Mouse (Mus musculus) heart, postnatal 36 days (tissue): ENCODE results near the gene Napepld. TPM values are rescaled to one million over a fixed set of nuclear protein-coding genes. Genes with fewer than 3 reads are reported as not detected.
"Not testable (repeated sequence)": the region's sequence is repeated elsewhere in the genome, so short reads cannot be mapped to it uniquely, and the experiment has no call there.

Experiments
- DNase-seq, 2 experiments: peaks; one replicate each; pipeline ENCODE4 v3.0.0; 2021 to 2022
- intact Hi-C: fragments of 180-260 bp; cut with DNase I; formaldehyde crosslinking; loops from one replicate; pipeline ENCODE4 v1.15.1; 2025
- total RNA-seq, 2 experiments: library from RNA; stranded (reverse); gene quantifications; 2 replicates each; pipeline ENCODE4 v1.2.3; 2021

Gene Napepld
- total RNA-seq, 2 experiments from 2014 or later: 4.3 to 5.4 TPM

DNA sequence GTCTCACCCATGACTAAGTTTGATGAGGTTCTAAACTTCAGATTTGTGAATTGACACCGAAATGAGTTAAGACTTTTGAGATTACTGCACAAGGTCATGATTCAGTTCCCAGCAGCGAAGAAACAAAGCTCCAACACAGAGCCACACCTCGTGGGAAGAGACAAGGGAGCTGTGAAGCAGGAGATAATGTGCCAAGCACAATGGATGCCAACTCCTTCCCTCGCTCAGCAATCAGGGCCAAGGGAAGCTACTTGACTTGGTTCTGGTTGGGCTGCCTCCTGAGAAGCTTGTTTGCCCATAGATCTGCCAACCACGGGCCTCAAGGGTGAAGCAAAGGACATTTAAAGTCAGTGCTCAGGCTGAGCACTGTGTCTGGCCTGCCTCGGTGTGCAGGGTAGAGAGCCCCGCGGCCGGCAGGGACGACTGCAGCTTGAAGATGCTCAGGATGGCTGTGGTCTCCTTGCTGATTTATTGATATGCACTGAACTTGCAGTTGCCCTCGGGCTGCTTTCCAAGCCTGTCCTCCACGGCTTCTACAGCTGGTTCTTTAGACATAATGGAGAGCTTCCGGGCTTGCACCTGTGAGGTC, 11.0 kb upstream of the Napepld start:
- no peak for DNase-seq
- intact Hi-C loops: no loop called here

DNA sequence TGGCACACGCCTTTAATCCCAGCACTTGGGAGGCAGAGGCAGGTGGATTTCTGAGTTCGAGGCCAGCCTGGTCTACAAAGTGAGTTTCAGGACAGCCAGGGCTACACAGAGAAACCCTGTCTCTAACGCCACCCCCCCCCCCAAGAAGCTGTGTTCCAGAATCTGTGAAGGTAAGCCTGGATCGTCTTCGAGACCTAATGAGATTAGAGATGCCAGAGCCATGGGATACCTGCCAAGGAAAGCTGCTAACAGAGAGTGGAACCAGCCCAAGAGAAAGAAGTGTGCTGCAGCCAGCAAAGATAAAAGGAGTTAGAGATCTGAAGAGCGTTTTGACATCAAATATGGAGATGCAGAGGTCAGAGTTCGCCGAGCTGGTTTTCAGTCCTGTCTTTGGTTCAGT, 6.8 kb upstream of the Napepld start:
- DNase-seq, intact Hi-C loops: not testable (repeated sequence)

DNA sequence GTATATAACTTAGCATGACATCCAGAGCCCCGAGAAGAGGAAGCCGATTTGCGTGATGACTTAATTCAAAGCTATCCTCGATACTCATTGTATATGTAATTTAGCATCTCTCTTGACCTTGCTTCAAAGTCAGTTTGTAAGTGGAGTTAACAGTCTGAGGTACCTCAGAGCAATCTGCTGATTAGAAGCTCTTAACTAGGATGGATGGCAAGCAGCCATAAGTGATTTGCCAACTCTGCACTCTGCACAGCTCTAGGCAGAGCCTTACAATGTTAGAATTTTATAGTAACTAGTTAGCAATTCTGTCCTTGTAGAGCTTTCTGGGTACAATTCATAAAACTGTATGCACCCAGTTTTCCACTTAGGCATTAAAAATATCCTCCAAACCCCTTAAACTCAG, 5.3 kb upstream of the Napepld start:
- intact Hi-C loops: no loop called here
- no peak for DNase-seq

DNA sequence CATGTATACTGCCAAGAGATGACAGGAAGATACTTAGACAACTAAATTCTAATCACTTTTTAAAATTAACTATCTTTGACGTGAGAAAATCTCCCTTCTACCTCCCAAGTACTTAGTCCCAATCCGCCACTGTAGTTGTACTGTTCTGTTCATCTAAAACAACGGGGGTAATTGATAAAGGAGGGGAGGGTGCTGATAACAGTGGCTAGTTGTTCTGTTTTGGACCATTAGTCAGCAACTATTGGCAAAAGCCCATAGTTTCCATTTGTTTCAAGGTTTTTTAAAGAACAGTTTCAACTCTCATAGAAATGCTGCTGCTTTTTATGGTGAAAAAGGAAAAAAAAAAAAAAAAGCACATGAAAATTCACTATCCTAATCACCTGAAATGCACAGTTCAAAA, 2.5 kb upstream of the Napepld start:
- intact Hi-C loops: loop anchor here (2.0 to 5.0 kb wide), 3 partner anchors 33 to 84 kb away; partner anchors contain the start of genes Dnajc2, Pmpcb and Psmc2
- DNase-seq: no peak

DNA sequence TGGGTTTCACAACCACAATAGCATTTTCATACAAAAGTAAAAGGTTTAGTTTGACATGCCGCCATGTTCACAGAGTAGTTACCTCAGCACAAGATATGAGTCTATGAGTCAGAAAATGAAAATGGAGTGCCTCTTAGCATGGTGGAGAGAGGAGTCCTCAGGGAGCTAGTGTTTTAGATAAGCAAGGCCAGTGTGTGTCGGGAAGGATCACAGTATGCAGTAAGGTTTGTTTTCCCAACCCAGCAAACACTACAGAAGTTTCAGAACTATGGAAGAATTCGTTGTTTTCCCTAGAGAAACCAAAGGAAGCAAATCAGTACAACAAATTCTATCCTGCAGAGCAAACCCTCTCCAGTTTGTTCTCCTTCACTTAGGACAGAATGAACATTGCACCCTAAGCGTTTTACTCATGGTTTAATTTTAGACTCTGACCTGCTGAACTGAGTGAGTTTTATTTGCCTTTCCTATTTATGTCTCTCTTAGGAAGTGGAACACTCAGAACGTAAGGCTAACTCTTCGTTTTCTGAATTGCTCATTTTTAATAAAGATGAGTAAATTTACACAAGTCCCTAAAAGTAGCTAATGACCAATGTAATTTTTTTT, 1.8 kb upstream of the Napepld start:
- intact Hi-C loops: loop anchor here (5.0 kb wide), 2 partner anchors 46 to 84 kb away; partner anchors contain the start of genes Dnajc2 and Psmc2
- DNase-seq: peak in 1 of 2 experiments; percentile 14

DNA sequence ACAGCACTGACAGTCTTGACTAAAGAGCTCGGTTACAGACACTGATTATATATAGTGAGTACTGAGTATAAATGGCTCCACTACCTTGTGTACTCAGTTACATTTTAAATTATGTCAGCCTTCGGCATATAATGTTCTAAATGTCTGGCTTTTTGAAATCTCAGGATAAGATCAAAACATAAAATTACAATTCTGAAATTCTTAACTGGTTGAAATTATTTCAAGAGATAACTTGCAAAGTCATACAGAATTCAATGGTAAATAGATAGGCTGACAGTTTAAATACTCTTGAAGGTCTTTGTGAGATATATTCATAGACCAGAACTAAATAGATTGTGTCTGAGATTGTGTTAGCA, 791 bp upstream of the Napepld start:
- intact Hi-C loops: loop anchor here (5.0 kb wide), 2 partner anchors 45 to 85 kb away; partner anchors contain the start of genes Dnajc2 and Psmc2

DNA sequence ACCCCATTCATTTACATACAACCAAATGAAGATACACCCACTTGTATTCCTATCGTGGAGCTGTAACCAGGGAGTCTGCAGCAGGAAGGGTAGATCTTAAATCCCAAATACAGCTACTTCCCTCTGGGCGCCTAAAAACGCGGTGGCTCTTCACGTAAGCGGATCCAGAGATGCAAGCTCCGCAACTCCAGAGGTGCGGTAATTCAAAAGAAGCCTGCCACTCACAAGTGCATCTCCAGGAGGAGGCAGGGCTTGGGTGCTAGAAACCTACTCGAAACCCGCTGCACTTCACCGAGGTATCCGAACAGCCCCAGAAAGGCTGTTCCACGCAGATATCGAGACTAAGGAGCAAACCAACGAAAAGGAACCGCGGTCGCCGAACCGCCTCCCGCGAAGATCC, 262 bp downstream of the Napepld start:
- DNase-seq: no peak
- intact Hi-C loops: loop anchor here (2.0 to 5.0 kb wide), 3 partner anchors 44 to 86 kb away; partner anchors contain the start of genes Armc10, Dnajc2, Fbxl13 and Psmc2

More for the DNA sequence above, 791 bp upstream of the Napepld start:
- no peak for DNase-seq

DNA sequence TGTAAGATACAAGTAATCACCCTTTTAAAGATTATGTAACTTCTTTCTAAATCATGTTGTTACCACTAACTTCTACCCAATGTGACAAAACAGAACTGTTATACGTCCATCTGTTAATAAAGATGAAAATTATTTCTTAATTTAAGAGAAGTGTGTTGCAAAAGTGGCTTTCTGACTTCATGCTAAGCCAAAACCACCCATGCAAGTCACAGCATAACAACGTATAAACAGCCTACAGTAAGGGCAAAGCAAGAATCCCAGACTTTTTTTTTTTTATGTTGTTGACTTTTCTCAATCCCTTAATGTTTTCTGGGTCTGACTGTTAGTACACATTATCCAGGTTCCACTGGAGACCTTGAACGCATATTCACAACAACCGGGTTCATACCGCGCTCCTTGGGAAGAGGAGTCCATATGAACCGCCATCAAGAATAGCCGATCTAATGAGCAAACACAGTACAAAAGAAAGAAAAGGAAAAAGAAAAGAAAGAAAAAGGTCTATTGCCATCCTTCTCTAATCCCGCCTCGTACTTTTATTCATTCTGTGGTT, 849 bp downstream of the Napepld start:
- intact Hi-C loops: loop anchor here (2.0 to 5.0 kb wide), 3 partner anchors 43 to 87 kb away; partner anchors contain the start of genes Armc10, Dnajc2, Fbxl13 and Psmc2
- DNase-seq: no peak

DNA sequence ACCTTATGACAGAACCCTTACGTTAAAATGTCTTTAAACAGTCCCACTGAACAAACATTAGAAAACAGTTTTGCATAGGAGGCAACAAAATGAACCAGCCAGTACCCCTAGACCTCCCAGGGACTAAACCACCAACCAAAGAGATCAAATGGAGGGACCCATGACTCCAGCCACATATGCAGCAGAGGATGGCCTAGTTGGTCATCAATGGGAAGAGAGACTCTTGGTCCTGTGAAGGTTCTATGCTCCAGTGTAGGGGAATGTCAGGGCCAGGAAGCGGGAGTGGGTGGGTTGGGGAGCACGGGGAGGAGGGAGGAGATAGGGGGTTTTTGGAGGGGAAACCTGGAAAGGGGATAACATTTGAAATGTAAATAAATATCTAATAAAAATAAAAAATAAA, 1.6 kb downstream of the Napepld start:
- intact Hi-C loops, DNase-seq: not testable (repeated sequence)

DNA sequence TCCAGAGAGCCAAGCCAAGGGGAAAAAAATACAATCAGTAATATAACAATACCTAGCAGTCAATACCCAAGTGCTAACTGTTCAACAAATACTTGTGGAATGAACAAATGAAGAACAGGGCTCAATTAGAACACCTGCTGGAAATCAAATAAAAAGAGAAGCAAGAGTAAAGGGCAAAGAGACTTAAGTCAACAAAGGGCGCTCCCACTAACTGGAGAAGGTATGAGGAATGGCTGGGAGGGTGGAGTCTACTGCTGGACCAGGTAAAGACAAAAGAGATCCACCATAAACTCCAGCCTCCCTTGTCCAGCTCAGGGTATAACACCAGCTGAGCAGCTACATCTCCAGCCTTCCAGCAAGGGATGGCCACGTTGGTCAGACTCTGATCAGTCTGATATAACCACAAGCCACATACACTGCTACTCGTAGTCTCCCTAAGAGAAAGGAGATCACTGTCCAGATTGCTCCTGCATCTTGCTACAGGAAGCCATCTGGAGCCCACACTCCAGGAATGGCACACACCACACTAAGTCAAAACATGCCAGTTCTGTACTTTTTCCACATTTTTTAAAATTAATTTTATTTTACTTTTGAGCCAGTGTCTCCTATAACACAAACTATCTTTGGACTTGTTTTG, 6.2 kb downstream of the Napepld start:
- intact Hi-C loops: no loop called here
- DNase-seq: no peak

DNA sequence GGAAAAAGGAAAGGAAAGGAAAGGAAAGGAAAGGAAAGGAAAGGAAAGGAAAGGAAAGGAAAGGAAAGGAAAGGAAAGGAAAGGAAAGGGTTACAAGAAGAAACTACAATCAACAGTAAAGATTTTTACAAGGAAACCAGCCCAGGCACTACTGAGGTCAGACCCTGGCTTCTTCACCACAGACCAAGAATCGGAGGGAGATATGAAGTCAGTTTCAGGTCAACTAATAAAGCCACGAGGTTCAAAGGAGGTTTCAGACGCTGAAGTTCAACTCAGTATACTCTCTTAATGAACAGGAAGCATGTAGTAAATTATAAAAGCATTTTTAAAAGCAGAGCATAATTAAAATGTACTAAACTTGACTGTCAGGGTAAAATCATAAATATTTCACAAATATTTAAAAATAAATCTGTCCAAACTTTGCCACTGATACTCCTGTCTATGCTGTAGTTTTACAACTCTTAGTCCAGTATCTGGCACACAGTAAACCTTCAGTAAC, 7.8 kb downstream of the Napepld start:
- intact Hi-C loops: no loop called here
- no peak for DNase-seq

DNA sequence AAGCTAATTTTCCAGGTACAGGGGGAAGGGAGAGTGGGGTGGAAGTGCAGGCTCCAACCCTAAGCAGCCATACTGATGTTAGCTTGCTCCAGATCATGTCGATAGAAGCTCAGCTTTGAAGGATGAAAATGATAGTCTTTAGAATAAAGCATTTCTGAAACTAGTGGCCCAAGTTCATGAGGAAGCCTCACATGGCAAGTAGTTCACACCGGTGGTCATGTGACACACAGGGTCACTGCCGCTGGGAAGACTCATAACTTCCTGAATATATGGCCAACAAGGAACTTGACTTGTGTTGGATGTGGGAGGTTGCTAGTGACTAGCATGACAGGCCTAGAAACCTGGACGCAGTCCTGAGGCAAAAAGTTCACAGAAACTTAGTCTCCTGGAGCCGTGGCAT, 9.0 kb downstream of the Napepld start:
- intact Hi-C loops: no loop called here
- no peak for DNase-seq

DNA sequence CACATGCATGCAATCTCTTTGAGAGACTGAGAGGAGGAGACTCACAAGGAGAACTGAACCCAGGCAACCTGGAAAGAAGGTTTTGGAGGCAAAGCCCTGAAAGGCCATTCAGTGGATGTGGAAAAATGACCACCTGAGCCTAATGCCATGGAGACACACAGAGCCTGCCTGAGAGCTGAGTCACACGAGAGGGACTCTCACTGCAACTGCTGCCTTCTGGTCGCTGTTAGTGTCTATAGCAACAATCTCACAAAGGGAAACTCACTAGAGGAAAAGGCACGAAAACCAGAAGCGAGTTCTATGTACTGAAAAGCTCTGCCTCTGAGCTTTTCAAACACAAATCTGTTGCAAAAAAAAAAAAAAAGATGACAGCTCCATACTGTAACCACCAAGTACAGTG, 14.2 kb downstream of the Napepld start:
- intact Hi-C loops: no loop called here
- DNase-seq: no peak

DNA sequence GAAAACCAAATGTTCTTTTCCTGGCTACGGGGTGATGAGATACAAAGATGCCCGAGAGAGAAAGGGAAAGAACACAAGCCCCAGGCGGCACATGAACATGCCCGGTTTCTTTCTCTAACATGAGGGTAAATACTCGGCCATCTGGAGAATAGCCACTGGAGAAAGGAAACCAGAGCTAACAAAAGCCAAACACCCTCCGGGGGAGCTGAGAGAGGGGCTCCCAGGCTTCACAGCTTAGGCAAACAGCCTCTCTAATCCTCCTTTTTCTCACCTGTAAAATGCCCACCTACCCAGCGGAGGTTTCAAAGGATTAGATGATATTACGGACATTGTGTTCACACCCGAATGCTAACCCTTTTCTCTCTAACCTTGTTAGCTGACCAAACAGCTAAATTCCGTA, 16.2 kb downstream of the Napepld start:
- intact Hi-C loops: no loop called here
- DNase-seq: no peak

DNA sequence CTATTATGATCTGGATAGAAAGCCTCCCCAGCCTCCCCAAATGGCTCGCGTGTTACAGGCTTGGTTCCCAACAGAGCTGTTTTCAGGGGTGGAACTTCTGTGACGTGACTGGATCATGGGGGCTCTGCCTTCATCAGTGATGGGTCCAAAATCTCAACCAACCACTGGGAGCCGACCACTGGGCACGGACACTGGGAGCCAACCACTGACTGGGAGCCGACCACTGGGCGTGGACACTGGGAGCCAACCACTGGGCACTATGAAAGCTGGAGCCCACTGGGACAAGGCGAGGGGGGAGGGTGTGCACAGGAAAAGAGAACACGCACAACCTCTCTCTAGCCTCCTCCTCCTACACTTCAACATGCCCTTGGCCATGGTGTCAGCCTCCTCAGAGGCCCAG, 17.4 kb downstream of the Napepld start:
- intact Hi-C loops: no loop called here
- DNase-seq: no peak

DNA sequence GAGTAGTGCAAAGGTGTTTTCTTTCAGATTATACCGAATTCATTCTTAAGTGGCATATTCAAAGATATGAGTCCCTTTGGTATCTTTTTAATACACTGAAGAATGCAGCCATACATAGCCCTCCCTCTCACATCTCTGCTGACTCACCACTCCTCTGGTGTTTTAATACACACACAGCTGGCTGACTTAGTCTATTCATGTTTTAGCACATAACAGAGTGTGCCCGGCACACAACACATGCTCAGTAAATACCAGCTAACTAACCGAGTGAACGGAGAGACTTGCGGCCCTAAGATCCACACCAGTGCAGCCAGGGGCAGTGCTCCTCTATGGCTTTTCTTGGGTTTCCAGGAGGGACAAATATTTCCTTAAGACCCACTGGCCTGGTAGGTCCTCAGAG, 20.3 kb downstream of the Napepld start:
- DNase-seq: no peak
- intact Hi-C loops: no loop called here

DNA sequence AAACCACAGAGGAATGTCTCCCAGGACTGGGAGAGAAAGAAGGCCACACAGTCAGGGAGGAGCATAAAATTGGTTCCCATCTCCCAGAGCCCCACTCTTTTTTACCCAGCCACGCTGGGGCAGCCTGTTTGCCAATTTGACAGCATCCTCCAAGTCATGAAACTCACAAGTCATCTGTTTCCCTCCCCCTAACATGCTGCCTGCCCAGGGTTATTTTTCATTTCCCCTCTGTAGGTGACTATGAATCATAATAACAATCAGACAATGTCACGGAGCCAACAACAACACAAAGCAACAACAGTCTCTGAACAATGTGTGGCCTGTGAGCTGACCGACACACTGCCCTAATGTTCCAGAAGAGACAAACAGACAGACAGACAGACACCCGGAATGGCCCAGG, 21.2 kb downstream of the Napepld start:
- intact Hi-C loops: no loop called here
- DNase-seq: no peak

DNA sequence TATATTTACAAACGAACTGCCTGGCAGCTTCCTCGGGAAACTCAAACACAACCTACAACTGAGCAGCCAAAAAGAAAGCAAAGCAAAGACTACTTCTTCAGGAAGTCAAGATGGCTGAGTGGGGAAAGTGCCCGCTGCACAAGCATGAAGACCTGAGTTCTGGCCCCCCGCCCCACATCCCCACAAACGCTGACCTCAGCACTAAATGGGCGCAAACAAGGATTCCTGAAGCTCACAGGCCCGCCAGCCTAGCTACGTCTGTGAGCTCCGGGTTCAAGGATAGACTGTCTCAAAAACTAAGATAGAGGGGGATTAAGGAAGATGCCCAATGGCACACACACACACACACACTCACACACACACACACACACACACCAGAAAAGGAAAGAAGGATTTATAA, 22.8 kb downstream of the Napepld start:
- intact Hi-C loops: no loop called here
- no peak for DNase-seq

DNA sequence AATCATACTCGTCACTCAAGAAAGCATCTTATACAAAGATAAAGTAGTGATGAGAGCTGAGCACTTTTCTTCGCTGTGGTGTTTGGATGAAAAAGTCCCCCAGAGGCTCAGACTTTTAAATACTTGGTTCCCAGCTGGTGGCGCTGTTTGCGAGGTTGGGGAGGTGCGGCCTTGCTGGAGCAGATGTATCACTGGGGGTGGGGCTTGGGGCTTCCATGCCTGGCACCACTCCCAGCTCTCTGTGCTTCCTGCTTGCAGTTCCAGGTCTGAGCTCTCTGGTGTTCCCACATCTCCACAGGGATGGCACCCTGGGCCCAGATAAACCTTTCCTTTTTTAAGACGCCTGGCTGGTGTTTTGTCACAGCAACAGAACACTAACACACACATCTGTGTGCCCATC, 23.3 kb downstream of the Napepld start:
- no peak for DNase-seq
- intact Hi-C loops: no loop called here

DNA sequence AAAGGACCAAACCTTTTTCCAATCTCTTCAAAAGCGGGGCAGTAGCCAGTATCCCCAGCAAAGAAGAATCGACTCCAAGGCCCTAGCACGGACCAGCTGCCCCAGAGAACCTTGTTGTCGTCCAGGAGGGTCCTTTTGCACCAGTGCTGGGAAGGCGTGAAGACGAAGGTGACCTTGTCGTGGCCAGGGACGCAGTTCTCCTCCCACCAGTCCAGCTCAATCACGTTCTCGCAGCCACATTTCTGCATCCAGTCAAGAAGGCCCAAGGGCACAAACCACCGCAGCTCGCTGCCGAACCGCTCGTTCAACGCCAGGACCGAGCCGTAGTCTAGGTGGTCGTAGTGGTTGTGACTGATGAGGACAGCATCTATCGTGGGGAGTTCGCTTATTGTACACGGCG, 25.7 kb downstream of the Napepld start:
- no peak for DNase-seq
- intact Hi-C loops: no loop called here

DNA sequence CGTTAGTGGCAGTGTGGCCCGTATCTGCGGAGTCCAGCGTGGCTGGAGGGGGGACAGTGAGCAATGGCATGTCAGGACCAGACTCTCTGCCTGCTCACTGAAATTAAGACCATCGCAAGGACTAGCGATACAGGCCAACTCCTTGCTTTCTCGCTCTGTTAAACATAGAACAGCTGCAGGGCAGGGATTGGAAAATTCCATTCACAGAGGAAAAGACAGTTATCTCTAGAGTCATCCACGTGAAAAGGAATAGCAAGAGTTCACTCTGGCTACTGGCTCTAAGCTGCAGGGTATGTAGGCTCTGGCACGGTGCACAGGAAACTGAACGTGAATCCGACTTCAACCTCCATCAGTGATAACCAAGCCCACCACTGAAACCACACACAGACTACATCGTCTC, 26.2 kb downstream of the Napepld start:
- intact Hi-C loops: no loop called here
- DNase-seq: no peak

DNA sequence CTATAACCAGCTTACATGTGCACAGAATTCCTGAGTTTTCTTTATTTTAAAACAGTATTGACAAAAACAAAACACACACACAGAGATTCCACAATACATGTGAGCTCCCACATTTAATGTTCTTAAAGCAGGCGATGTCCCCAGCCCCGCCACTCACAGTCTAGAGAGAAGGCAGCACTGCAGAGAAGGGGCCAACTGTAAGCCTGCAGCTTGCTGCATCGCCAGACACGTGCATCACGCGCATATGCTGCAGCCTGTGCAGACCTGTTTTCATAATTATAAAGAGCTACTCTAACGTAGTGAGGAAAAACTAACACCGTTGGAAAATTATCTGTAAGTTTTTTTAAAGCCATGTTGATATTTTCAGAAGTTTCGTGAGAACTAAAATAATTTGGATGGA, 27.5 kb downstream of the Napepld start:
- intact Hi-C loops: no loop called here
- no peak for DNase-seq
